Mouse (Mus musculus): ENCODE measurements around the gene Dpt. TPM values are rescaled to one million over a fixed set of nuclear protein-coding genes. Genes with fewer than 3 reads are reported as not detected.
"Not testable (repeated sequence)": the region's sequence is repeated elsewhere in the genome, so short reads cannot be mapped to it uniquely, and the experiment has no call there.

The Dpt gene
- total and polyA plus RNA-seq, 2 experiments from 2014 or later, result 0.40 TPM; not detected in 1

- H3K4me1 ChIP-seq (ENCODE audit: insufficient read depth), result no peaks in the 10 kb centered on the region
- H3K4me3 ChIP-seq (ENCODE audit: low read depth, low read length), result no peak overlapping the region
- WGBS, result 38% methylated on average over 7 of the region's 7 CpGs
- H3K36me3 ChIP-seq (ENCODE audit: insufficient read depth), result no peaks in the 10 kb centered on the region
- no peak for TF ChIP-seq CTCF (IDR thresholded peaks at IDR 0.05; ENCODE audit: low read depth)
- peak; percentile 87 for ATAC-seq
- H3K27me3 ChIP-seq (ENCODE audit: insufficient read depth, low read length), result no peaks in the 10 kb centered on the region
- peak; percentile 84 for DNase-seq
- no peak overlapping the region for H3K27ac ChIP-seq (ENCODE audit: low read depth, low read length)
- H3K9me3 ChIP-seq (ENCODE audit: low read length), result no peaks in the 10 kb centered on the region
- H3K4me2 ChIP-seq (ENCODE audit: low read depth), result no peak overlapping the region
- H3K9ac ChIP-seq, result no peak overlapping the region
Measured at GRCm38 (mm10) chr1:164770611-164771010, 25.8 kb upstream of the Dpt start.

GRCm38 (mm10) chr1:164780851-164781510 lies 15.5 kb upstream of the Dpt start:
- 57% methylated on average over 7 of the region's 7 CpGs for WGBS
- no peak for TF ChIP-seq CTCF (IDR thresholded peaks at IDR 0.05; ENCODE audit: low read depth)
- H3K4me1 ChIP-seq (ENCODE audit: insufficient read depth), result no peaks in the 10 kb centered on the region
- no peak overlapping the region for H3K4me3 ChIP-seq (ENCODE audit: low read depth, low read length)
- DNase-seq, result no peak
- ATAC-seq, result no peak
- no peaks in the 10 kb centered on the region for H3K9me3 ChIP-seq (ENCODE audit: low read length)
- H3K4me2 ChIP-seq (ENCODE audit: low read depth), result no peak overlapping the region
- H3K27me3 ChIP-seq (ENCODE audit: insufficient read depth, low read length), result no peaks in the 10 kb centered on the region
- no peaks in the 10 kb centered on the region for H3K36me3 ChIP-seq (ENCODE audit: insufficient read depth)
- no peak overlapping the region for H3K9ac ChIP-seq
- H3K27ac ChIP-seq (ENCODE audit: low read depth, low read length), result no peak overlapping the region

GRCm38 (mm10) chr1:164786165-164786564 lies 10.3 kb upstream of the Dpt start:
- Histone ChIP-seq H3K36me3 (ENCODE audit: insufficient read depth) (no peaks in the 10 kb centered on the region), H3K4me2 (ENCODE audit: low read depth) (no peak overlapping the region), H3K27ac (ENCODE audit: low read depth, low read length) (no peak overlapping the region), H3K4me1 (ENCODE audit: insufficient read depth) (no peaks in the 10 kb centered on the region), H3K9me3 (ENCODE audit: low read length) (no peaks in the 10 kb centered on the region), H3K4me3 (ENCODE audit: low read depth, low read length) (no peak overlapping the region), H3K27me3 (ENCODE audit: insufficient read depth, low read length) (no peaks in the 10 kb centered on the region), H3K9ac (no peak overlapping the region)
- ATAC-seq (no peak), DNase-seq (no peak)
- WGBS, result 93% methylated on average over 5 of the region's 5 CpGs
- no peak for TF ChIP-seq CTCF (IDR thresholded peaks at IDR 0.05; ENCODE audit: low read depth)

GRCm38 (mm10) chr1:164787771-164788170 lies 8.7 kb upstream of the Dpt start:
- no peaks in the 10 kb centered on the region for H3K36me3 ChIP-seq (ENCODE audit: insufficient read depth)
- H3K4me1 ChIP-seq (ENCODE audit: insufficient read depth), result no peaks in the 10 kb centered on the region
- no peak for TF ChIP-seq CTCF (IDR thresholded peaks at IDR 0.05; ENCODE audit: low read depth)
- peak overlapping the region; percentile 35; the same call in 1 of the 2 replicates for H3K27ac ChIP-seq (ENCODE audit: low read depth, low read length)
- WGBS, result 70% methylated on average over 7 of the region's 7 CpGs
- H3K4me2 ChIP-seq (ENCODE audit: low read depth), result no peak overlapping the region
- no peak overlapping the region for H3K4me3 ChIP-seq (ENCODE audit: low read depth, low read length)
- H3K9ac ChIP-seq, result no peak overlapping the region
- ATAC-seq (peak; percentile 62), DNase-seq (peak; percentile 30)
- no peaks in the 10 kb centered on the region for H3K9me3 ChIP-seq (ENCODE audit: low read length)
- H3K27me3 ChIP-seq (ENCODE audit: insufficient read depth, low read length), result no peaks in the 10 kb centered on the region

GRCm38 (mm10) chr1:164788292-164788691 lies 8.2 kb upstream of the Dpt start:
- H3K27me3 ChIP-seq (ENCODE audit: insufficient read depth, low read length), result no peaks in the 10 kb centered on the region
- ATAC-seq (no peak), DNase-seq (no peak)
- no peak overlapping the region for H3K4me2 ChIP-seq (ENCODE audit: low read depth)
- no peak overlapping the region for H3K4me3 ChIP-seq (ENCODE audit: low read depth, low read length)
- H3K9ac ChIP-seq, result no peak overlapping the region
- H3K9me3 ChIP-seq (ENCODE audit: low read length), result no peaks in the 10 kb centered on the region
- WGBS, result 94% methylated on average over 7 of the region's 7 CpGs
- H3K27ac ChIP-seq (ENCODE audit: low read depth, low read length), result no peak overlapping the region
- no peak for TF ChIP-seq CTCF (IDR thresholded peaks at IDR 0.05; ENCODE audit: low read depth)
- no peaks in the 10 kb centered on the region for H3K4me1 ChIP-seq (ENCODE audit: insufficient read depth)
- H3K36me3 ChIP-seq (ENCODE audit: insufficient read depth), result no peaks in the 10 kb centered on the region

GRCm38 (mm10) chr1:164790296-164790695 lies 6.1 kb upstream of the Dpt start:
- DNase-seq; H3K4me2 ChIP-seq (ENCODE audit: low read depth); H3K9me3 ChIP-seq (ENCODE audit: low read length); H3K27ac ChIP-seq (ENCODE audit: low read depth, low read length); H3K9ac ChIP-seq; H3K4me3 ChIP-seq (ENCODE audit: low read depth, low read length); H3K4me1 ChIP-seq (ENCODE audit: insufficient read depth); H3K36me3 ChIP-seq (ENCODE audit: insufficient read depth); H3K27me3 ChIP-seq (ENCODE audit: insufficient read depth, low read length); ATAC-seq: not testable (repeated sequence)
- 95% methylated on average over 12 of the region's 12 CpGs for WGBS

GRCm38 (mm10) chr1:164793049-164793448 lies 3.4 kb upstream of the Dpt start:
- no peak overlapping the region for H3K4me2 ChIP-seq (ENCODE audit: low read depth)
- no peaks in the 10 kb centered on the region for H3K4me1 ChIP-seq (ENCODE audit: insufficient read depth)
- no peak for TF ChIP-seq CTCF (IDR thresholded peaks at IDR 0.05; ENCODE audit: low read depth)
- no peaks in the 10 kb centered on the region for H3K36me3 ChIP-seq (ENCODE audit: insufficient read depth)
- ATAC-seq, result no peak
- H3K27ac ChIP-seq (ENCODE audit: low read depth, low read length), result no peak overlapping the region
- H3K4me3 ChIP-seq (ENCODE audit: low read depth, low read length), result no peak overlapping the region
- no peaks in the 10 kb centered on the region for H3K27me3 ChIP-seq (ENCODE audit: insufficient read depth, low read length)
- H3K9ac ChIP-seq, result no peak overlapping the region
- H3K9me3 ChIP-seq (ENCODE audit: low read length), result no peaks in the 10 kb centered on the region
- no peak for DNase-seq
- WGBS, result 87% methylated on average over 4 of the region's 4 CpGs
